Mouse (Mus musculus) heart, postnatal 14 days (tissue): Measurements from ENCODE around the gene Pigh. TPM values are rescaled to one million over a fixed set of nuclear protein-coding genes. Genes with fewer than 3 reads are reported as not detected.

ENCODE experiments used
- DNase-seq, 2 experiments: peaks; one replicate each; pipeline ENCODE4 v3.0.0; 2021 to 2022
- intact Hi-C: fragments of 180-260 bp; cut with DNase I; formaldehyde crosslinking; loops from one replicate; pipeline ENCODE4 v1.15.1; 2025
- long read RNA-seq, 2 experiments: library from polyadenylated mRNA; stranded (forward); transcript quantifications; one replicate each; pipeline ENCODE4 v2.0.0; 2021
- total RNA-seq, 2 experiments: library from RNA; stranded (reverse); gene quantifications; 2 replicates each; pipeline ENCODE4 v1.2.3; 2021

The Pigh gene
- total RNA-seq, result 1 to 10 TPM; 3.5 to 3.8 TPM
- long read RNA-seq, experiment 1, transcript Pigh-201 (4 exons, 2,339 nt), result major isoform, 8 of 12 reads
- long read RNA-seq, experiment 1, partial matches to known transcripts, result 2 of 12 reads
- long read RNA-seq, experiment 1, other reads (novel, unspliced or antisense), result 1 of 12 reads
- long read RNA-seq, experiment 2, transcript Pigh-201 (4 exons, 2,339 nt), result major isoform, 9 of 10 reads
- long read RNA-seq, experiment 2, partial matches to known transcripts, result 0 of 10 reads
- long read RNA-seq, experiment 2, other reads (novel, unspliced or antisense), result 0 of 10 reads

- intact Hi-C loops, result no loop called here
- peak; percentile 83 to 87 for DNase-seq
These were observed at the start of gene Pigh for GRCm38 (mm10) chr12:79089182-79089812. Gene Pigh, minus strand, starts transcription at chr12:79089651.

DNA sequence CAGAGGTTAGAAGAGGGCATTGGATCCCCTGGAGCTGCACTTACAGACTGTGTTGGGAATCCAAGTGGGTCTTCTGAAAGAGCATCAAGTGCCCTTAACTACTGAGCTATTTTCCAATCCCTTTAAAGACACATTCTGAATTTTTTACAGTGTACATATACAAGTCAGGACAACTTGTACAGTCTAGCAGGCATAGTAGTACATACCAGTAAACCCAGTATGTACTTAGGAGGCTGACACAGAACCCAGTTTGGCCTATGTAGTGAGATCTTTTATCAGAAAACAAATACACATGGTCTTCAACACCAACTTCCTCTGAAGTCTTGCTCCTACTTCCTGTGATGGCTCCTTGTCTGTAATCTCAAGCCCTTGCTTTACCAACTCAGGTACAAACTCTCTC is 49.5 kb upstream of the Pigh start:
- DNase-seq, result no peak
- intact Hi-C loops, result no loop called here

DNA sequence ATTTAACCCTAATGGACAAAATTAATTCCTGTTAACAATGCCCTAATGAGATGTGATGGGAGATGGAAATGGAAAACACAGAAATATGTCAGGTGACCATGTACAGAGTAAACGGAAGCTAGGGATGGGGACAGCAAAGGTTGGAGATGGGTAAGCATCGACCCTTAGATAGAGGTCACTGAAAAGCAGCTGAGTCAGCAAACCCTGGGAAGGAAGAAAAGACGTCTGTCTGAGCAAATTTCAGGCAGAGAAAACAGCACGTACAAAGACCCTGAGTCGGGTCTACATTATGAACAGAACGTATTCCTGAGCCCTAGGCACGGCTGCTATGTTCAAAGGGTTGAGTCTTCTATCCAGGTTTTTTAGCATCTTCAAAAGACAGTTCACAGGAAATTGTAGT is 47.5 kb upstream of the Pigh start:
- intact Hi-C loops, result no loop called here
- DNase-seq, result no peak

DNA sequence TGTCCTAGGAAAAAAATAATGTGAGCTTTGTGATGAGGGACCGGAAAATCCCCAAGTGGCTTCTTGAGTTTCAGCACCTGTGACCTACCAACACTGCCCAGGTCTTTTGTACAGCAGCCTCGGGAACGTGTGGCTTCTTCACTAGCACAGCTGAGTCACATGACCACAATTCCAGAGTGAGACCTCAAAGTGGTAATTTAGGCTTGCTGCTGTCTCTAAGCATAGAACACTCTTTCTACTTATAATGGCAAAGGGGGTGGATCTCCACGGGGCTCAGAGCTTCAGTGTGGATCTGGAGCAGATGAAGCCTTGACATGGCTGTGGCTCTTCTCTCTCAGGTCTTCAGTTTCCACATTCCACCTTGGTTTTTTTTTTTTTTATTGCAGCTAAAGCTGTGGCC is 45.7 kb upstream of the Pigh start:
- intact Hi-C loops, result no loop called here

DNA sequence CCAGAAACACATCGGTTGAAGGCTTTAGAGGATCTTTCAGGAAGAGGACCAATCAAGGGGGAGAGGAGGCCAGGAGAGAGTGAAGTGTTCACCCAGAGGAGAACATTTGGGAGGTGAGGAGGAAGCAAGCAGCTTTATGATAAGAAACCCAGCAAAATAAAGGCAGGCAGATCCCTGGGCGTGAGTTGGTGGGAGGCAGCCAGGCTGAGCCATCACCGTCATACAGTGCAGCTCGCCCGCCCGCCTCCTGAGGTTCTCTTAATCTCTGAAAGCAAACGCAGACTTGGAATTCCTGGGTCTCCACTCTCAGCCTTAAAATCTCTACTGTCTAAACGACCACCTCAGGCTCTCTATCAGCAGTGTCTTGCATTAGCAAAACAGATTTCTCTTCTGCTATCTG is 45.2 kb upstream of the Pigh start:
- intact Hi-C loops, result no loop called here

More for the DNA sequence above, 45.7 kb upstream of the Pigh start:
- DNase-seq, result no peak

DNA sequence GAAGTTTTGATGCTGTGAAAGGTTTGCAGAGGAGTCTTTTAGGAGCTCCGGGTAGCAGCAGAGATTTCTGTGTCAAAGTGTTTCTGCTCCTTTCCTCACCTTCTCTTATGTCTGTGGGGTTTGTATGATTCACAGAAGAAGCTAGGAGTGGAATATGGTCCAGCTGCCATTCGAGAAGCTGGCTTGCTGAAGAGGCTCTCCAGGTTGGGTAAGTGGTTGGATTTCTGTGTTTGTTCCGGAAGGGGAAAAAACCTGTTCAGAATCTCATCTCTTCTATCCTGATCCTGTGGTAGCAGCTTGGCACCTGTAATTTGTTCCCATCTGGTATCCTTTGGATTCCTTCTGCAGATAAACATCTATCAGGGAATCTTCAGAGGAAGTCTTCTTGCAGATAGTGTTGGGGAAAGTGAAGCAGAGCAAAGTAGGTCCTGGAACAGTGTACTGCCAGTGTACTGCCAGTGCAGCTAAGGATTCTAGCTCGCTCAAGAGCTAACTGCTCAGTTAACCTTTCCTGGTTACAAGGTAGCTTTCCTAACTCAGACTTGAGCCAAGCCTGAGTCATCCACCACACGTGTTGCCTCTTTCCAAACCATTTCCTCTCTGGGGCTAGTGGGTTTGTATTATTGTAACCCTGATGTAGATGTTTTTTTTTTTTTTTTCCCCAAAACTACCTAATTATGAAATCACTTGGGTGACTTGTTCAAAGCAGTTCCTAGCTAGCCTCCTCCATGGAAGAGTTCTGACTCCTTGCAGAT is 42.4 kb upstream of the Pigh start:
- no peak for DNase-seq
- intact Hi-C loops, result no loop called here

More for the DNA sequence above, 45.2 kb upstream of the Pigh start:
- DNase-seq, result no peak

DNA sequence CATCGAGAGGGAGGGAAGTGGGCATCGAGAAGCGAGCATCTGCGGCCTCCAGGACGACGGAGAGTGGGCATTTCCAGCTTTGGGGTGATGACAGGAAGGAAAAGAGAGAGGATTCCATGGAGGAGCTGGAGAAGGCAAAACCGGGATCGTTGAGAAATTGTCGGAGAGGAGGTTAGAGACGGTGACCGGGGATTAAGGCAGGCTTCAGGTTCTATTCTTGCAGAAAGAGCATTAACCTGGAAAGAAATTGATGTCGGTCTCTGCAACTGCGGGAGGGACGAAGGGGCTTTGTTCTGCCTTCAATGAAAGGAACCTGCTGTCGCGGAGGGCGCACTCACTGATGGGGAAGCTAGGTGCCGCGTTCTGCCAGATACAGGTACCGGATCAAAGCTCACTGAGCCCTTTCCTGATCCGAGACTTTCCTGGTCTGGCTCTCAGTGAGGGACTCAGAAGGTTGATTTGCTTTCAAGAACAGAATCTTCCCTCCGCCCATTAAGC is 41.8 kb upstream of the Pigh start:
- DNase-seq, result no peak
- intact Hi-C loops, result no loop called here

- DNase-seq, result peak; percentile 34 to 39
- intact Hi-C loops, result no loop called here
These were observed 41.1 kb upstream of the Pigh start, which contains the start of gene Arg2 for GRCm38 (mm10) chr12:79130299-79131177. Gene Arg2, plus strand, starts transcription at chr12:79130777.

DNA sequence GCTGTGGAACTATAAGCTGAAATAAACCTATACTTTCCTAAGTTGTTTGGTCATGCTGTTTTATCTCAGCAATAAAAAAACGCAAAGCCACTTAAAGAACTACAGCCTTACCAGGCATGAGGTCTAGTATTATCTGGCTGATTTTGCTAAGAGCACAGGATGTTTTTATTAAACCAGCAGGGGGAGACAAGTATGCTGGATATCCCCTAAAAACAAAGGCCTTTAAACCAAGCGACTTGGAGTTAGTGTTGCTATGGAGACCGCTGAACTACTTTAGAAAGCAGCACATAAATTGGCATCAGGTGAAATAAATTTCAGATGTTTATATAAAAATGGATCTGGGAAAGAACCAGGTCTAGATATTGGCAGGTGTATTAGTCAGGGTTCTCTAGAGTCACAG is 33.4 kb upstream of the Pigh start:
- no peak for DNase-seq
- intact Hi-C loops, result no loop called here

- intact Hi-C loops, result no loop called here
- DNase-seq, result no peak
These were observed 29.5 kb upstream of the Pigh start for GRCm38 (mm10) chr12:79118991-79119390.

- no peak for DNase-seq
- intact Hi-C loops, result no loop called here
These were observed 15.9 kb upstream of the Pigh start for GRCm38 (mm10) chr12:79105312-79105711.

DNA sequence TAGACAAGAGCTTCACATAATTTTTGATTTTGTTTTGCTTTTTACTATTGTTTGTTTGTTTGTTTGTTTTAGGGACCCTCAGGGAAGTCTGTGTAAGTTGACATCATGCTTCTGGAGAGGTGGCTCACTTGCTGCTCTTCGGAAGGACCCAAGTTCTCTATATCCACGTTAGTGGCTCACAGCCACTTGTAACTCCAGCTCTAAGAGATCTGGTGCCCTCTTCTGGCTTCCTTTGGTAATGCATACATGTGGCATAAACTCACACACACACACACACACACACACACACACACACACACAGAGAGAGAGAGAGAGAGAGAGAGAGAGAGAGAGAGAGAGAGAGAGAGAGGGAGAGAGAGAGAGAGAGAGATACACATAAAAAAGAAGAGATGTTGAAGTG is 15.1 kb upstream of the Pigh start:
- intact Hi-C loops, result no loop called here
- no peak for DNase-seq

GRCm38 (mm10) chr12:79103773-79104172 is 14.3 kb upstream of the Pigh start:
- intact Hi-C loops, result no loop called here
- no peak for DNase-seq

DNA sequence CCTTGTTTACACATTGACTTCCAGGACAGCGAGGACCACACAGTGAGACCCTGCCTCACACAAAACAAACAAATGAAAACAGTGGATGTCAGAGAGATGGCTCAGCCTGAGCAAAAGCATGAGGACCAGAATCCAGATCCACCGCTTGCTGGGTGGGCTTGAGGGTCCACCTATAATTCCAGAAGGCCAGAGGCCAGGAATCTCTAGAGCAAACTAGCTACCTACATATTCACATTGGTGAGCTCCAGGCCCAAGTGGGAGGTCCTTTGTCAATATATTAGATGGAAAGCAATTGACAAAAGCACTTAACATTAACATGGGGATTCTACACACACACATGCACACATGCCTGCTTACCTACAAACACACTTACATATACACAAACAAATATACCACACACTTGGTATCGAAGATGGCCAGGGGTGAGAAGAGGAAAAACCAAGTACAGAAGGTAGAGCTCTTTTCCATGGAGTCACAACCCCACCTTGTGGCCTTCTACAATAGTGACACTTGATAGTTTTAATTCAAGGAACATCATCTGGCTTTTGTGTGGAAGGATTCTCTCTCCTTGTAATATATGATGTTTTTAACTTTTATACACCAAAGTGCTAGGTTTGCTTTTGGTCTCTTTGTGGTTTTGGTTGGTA is 7.8 kb upstream of the Pigh start:
- DNase-seq, result peak in 1 of 2 experiments; percentile 50
- intact Hi-C loops, result loop anchor here (1.0 to 5.0 kb wide), 2 partner anchors 178 to 230 kb away; no protein-coding TSS in a partner anchor

DNA sequence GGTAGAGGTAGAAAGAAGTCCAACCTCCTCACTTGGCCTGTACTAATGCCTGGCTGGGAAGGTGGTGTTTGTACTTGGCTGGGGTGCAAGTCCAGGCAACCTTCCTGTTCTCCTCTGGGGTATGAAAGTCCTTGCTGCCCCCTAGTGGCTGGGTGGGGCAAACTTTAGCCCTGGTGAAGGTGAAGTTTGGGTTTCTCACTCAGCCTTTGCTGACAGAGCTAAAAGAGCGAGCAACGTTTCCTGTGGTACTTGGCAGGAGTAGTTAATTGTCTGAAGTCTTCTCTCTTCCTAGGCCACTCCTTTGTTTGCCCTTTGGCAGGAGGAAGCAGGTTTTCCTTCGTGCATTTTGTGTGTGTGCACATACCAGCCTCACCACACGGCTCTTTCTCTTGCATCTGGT is 3.1 kb upstream of the Pigh start:
- intact Hi-C loops, result loop anchor here (1.0 kb wide), 2 partner anchors 69 to 174 kb away; no protein-coding TSS in a partner anchor
- peak; percentile 59 to 69 for DNase-seq

- intact Hi-C loops, result no loop called here
- DNase-seq, result no peak
These were observed 16.1 kb downstream of the Pigh start for GRCm38 (mm10) chr12:79073362-79073761.

GRCm38 (mm10) chr12:79072576-79072975 is 16.9 kb downstream of the Pigh start:
- DNase-seq, result no peak
- intact Hi-C loops, result no loop called here

DNA sequence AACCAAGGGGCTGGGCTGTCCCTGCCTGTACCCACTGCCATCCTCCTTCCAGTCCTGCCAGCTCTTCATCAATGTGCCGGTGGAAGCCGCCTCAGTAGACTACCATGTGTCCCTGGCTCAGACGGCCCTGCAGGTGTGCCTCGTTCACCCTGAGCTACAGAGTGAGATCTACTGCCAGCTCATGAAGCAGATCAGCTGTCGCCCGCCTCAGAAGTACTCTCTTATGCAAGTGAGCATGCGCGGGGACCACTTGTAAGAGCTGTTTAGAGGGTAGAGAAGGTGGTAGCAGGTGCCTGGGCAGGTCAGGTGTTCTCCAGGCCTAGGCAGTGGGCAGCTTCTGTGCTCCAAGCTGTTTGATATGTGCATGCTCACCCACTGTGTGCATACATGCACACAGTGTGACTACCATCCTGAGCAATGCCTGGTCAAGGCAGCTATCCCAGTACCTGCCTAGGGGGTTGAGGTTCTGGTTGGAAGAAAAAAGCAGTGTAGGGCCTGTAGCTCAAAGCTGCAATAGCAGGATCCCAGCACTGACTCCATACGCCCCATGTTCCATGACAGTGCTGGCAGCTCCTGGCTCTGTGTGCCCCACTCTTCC is 18.6 kb downstream of the Pigh start:
- intact Hi-C loops, result no loop called here
- DNase-seq, result no peak

DNA sequence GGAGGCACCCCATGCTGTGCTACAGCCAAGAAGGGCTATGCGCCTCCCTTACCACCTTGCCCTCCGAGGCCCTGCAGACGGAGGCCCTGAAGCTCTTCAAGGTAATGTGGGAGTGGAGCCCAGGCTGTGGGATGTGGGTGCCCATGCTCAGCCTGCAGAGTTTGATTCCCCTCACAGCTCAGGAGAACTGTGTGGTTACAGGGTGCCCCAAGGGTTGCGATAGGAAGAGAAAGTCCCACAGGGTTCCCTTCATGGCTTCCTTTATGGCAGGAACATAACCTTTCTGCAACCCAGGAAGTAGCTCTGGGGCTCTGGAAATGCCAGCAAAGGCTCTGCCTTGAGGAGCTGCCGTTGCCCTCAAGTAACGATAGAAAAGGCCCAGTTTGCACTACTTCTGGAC is 19.5 kb downstream of the Pigh start:
- intact Hi-C loops, result no loop called here
- DNase-seq, result no peak
